Mouse (Mus musculus): Measurements from ENCODE around the gene Ccr7. TPM values are rescaled to one million over a fixed set of nuclear protein-coding genes. Genes with fewer than 3 reads are reported as not detected.

Ccr7 gene
- polyA plus RNA-seq, 1 experiment = 2.0 TPM

DNA sequence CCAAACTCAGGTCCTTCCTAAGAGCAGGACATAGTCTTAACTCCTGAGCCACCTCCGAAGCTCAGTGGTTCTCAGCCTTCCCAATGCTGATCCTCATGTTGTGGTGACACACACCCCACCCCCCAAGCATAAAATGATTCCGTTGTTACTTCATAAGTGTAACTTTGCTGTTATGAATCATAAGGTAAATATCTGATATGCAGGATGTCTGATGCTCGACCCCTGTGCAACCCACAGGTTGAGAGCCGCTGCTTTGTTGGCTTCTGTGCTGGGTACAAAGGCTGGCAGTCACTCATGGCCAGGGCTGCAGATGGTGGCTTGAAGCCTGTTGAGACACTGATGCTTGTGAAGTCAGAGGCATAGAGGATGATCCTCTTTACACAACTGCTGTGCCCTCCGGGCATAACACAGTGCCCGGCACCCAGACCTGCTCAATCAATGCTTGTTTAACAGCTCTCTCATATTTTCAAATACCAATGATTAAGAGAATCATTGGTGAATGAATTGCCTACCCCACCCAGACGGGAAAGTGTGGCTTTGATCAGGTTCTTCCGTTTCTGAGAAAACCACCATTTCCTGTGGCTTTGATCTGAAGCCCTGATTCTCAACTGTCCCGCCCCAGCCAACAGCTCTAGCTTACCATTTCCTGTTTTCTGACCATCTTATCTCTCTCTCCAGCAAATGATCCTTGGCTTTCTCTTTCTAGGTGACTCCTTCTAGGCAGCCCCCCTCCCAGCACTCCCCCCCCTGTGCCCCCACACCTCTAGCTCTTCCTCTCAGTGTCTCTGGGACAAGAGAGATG, 50.1 kb downstream of the Ccr7 start:
- Histone ChIP-seq H3K36me3 (ENCODE audit: control insufficient read depth, insufficient read depth, low read length) (no peaks in the 10 kb centered on the region), H3K4me1 (ENCODE audit: control insufficient read depth, insufficient read depth, low read length) (peaks cover under 1% of the 10 kb centered on the region; the same call in 1 of the 2 replicates), H3K27me3 (ENCODE audit: control insufficient read depth, insufficient read depth, low read length) (no peaks in the 10 kb centered on the region), H3K27ac (ENCODE audit: control insufficient read depth, insufficient read depth, low read depth, low read length) (no peak overlapping the region), H3K4me3 (ENCODE audit: control insufficient read depth, low read depth, low read length) (no peak overlapping the region)
- no peak for TF ChIP-seq POLR2A (IDR thresholded peaks at IDR 0.05; ENCODE audit: control insufficient read depth, low read depth, low read length)
- TF ChIP-seq CTCF (IDR thresholded peaks at IDR 0.05; ENCODE audit: control insufficient read depth, insufficient read depth, insufficient replicate concordance, low read depth, low read length) = no peak

DNA sequence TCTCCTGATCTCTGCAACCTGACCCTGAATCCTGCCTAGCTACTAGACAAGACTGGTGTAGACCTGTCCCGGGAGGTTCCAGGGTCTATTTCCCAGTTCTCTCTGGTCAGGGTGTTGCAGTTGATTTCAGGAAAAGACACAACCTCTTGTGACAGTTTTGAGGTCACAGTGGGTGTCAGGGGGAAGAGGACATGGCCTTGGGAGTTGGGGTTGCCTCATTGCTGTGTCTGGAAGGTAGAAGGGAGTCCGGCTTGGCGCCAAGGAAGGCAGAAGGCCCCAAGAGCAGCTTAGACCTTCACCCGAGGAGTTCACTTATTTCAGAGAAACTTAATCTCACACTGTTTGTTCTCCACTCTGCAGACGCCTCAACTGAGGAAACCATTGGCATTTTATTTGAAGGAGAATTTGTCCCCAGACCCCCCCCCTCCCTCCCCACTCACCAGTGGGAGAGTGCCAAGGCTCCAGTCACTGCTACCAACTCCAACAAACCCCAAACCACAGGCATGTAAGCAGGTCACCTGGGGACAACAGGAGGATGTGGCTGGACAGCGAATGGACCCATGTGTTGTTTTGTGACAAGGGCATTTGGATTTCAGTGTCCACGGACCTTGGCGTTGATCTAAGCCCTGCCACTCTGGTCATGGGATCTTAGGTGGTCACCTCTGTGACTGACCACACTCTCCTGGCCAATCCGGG, 52.2 kb downstream of the Ccr7 start:
- H3K27me3 ChIP-seq (ENCODE audit: control insufficient read depth, insufficient read depth, low read length) = no peaks in the 10 kb centered on the region
- H3K27ac ChIP-seq (ENCODE audit: control insufficient read depth, insufficient read depth, low read depth, low read length) = no peak overlapping the region
- no peak overlapping the region for H3K4me3 ChIP-seq (ENCODE audit: control insufficient read depth, low read depth, low read length)
- H3K4me1 ChIP-seq (ENCODE audit: control insufficient read depth, insufficient read depth, low read length) = no peaks in the 10 kb centered on the region
- no peaks in the 10 kb centered on the region for H3K36me3 ChIP-seq (ENCODE audit: control insufficient read depth, insufficient read depth, low read length)
- no peak for TF ChIP-seq POLR2A (IDR thresholded peaks at IDR 0.05; ENCODE audit: control insufficient read depth, low read depth, low read length)
- no peak for TF ChIP-seq CTCF (IDR thresholded peaks at IDR 0.05; ENCODE audit: control insufficient read depth, insufficient read depth, insufficient replicate concordance, low read depth, low read length)

DNA sequence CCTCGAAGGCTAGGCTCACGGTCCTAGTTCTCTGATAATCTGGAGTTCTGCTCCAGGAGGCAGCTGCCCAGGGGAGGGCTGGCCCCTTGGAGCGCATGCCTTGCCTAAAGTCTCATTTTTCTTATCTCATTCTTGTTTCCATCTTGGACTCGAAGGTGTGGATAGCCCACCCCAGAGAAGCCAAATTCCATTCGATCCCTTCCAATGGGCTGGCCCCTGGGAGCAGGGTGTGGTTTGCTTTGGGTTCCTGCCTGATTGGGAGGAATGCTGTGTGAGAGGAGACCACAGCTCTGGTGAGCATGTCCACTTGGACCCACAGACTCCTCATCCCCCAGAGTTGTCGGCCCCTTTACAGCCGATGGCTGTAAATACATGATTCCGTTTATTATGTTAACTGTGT, 53.2 kb downstream of the Ccr7 start:
- no peak overlapping the region for H3K4me3 ChIP-seq (ENCODE audit: control insufficient read depth, low read depth, low read length)
- H3K27me3 ChIP-seq (ENCODE audit: control insufficient read depth, insufficient read depth, low read length) = no peaks in the 10 kb centered on the region
- no peak for TF ChIP-seq CTCF (IDR thresholded peaks at IDR 0.05; ENCODE audit: control insufficient read depth, insufficient read depth, insufficient replicate concordance, low read depth, low read length)
- TF ChIP-seq POLR2A (IDR thresholded peaks at IDR 0.05; ENCODE audit: control insufficient read depth, low read depth, low read length) = no peak
- no peak overlapping the region for H3K27ac ChIP-seq (ENCODE audit: control insufficient read depth, insufficient read depth, low read depth, low read length)
- no peaks in the 10 kb centered on the region for H3K36me3 ChIP-seq (ENCODE audit: control insufficient read depth, insufficient read depth, low read length)
- H3K4me1 ChIP-seq (ENCODE audit: control insufficient read depth, insufficient read depth, low read length) = no peaks in the 10 kb centered on the region

DNA sequence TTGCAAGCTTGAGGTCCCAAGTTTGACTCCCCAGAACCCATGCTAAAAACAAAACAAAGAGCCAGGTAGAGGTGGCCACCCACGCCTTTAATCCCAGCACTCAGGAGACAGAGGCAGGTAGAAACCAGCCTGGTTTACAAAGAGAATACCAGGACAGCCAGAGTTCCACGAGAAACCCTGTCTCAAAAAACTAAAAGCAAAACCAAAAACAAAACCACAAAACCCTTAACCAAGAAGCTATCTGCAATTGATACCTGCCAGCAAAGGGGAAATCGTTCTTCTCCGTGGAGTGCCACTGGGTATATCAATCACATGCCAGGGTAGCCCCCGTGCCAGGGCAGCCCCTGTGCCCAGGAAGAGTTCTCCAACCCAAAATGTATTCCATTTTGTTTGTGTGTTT, 54.7 kb downstream of the Ccr7 start:
- H3K4me1 ChIP-seq (ENCODE audit: control insufficient read depth, insufficient read depth, low read length) = no peaks in the 10 kb centered on the region
- H3K27ac ChIP-seq (ENCODE audit: control insufficient read depth, insufficient read depth, low read depth, low read length) = no peak overlapping the region
- H3K36me3 ChIP-seq (ENCODE audit: control insufficient read depth, insufficient read depth, low read length) = no peaks in the 10 kb centered on the region
- H3K27me3 ChIP-seq (ENCODE audit: control insufficient read depth, insufficient read depth, low read length) = no peaks in the 10 kb centered on the region
- H3K4me3 ChIP-seq (ENCODE audit: control insufficient read depth, low read depth, low read length) = no peak overlapping the region
- no peak for TF ChIP-seq CTCF (IDR thresholded peaks at IDR 0.05; ENCODE audit: control insufficient read depth, insufficient read depth, insufficient replicate concordance, low read depth, low read length)
- no peak for TF ChIP-seq POLR2A (IDR thresholded peaks at IDR 0.05; ENCODE audit: control insufficient read depth, low read depth, low read length)

DNA sequence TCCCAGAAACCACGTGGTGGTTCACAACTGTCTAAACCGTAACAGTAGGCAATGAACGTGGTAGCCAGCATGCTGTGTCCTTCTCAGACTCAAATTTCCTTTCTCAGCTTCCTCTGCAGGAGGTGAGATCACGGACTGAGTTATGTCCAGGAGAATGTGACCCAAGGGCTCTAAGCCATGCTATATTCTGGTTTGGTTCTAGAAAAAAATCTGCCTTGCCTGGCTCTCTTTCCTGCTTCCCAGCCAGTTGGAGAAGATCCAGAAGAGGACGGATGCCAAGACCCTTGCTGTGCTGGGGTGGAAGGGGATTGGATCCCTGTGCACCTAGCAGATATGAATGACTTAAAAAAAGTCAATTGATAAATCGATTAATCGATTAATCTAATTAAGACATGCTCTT, 55.4 kb downstream of the Ccr7 start:
- no peaks in the 10 kb centered on the region for H3K4me1 ChIP-seq (ENCODE audit: control insufficient read depth, insufficient read depth, low read length)
- H3K27ac ChIP-seq (ENCODE audit: control insufficient read depth, insufficient read depth, low read depth, low read length) = no peak overlapping the region
- H3K36me3 ChIP-seq (ENCODE audit: control insufficient read depth, insufficient read depth, low read length) = no peaks in the 10 kb centered on the region
- H3K4me3 ChIP-seq (ENCODE audit: control insufficient read depth, low read depth, low read length) = no peak overlapping the region
- TF ChIP-seq POLR2A (IDR thresholded peaks at IDR 0.05; ENCODE audit: control insufficient read depth, low read depth, low read length) (no peak), CTCF (IDR thresholded peaks at IDR 0.05; ENCODE audit: control insufficient read depth, insufficient read depth, insufficient replicate concordance, low read depth, low read length) (no peak)
- H3K27me3 ChIP-seq (ENCODE audit: control insufficient read depth, insufficient read depth, low read length) = no peaks in the 10 kb centered on the region

DNA sequence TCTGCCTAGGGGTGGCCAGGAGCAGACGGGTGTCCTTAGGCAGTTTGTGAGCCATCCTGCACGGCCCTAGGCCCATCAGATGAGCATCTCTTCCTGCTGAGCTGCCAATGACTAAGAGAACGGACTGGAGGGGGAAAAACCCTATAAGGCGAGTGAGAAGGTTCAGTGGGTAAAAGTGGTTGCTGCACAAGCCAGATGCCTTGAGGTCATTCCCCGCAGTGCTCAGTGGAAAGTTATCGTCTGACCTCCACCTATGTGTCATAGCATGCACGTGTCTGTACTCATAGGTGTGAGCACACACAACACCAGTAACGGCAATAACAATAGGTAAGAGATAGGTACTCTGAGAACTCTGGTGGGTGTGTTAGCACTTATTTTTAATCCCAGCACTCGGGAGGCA, 56.0 kb downstream of the Ccr7 start:
- no peak for TF ChIP-seq POLR2A (IDR thresholded peaks at IDR 0.05; ENCODE audit: control insufficient read depth, low read depth, low read length)
- TF ChIP-seq CTCF (IDR thresholded peaks at IDR 0.05; ENCODE audit: control insufficient read depth, insufficient read depth, insufficient replicate concordance, low read depth, low read length) = no peak
- H3K36me3 ChIP-seq (ENCODE audit: control insufficient read depth, insufficient read depth, low read length) = no peaks in the 10 kb centered on the region
- no peak overlapping the region for H3K27ac ChIP-seq (ENCODE audit: control insufficient read depth, insufficient read depth, low read depth, low read length)
- H3K4me1 ChIP-seq (ENCODE audit: control insufficient read depth, insufficient read depth, low read length) = no peaks in the 10 kb centered on the region
- H3K27me3 ChIP-seq (ENCODE audit: control insufficient read depth, insufficient read depth, low read length) = no peaks in the 10 kb centered on the region
- H3K4me3 ChIP-seq (ENCODE audit: control insufficient read depth, low read depth, low read length) = no peak overlapping the region

DNA sequence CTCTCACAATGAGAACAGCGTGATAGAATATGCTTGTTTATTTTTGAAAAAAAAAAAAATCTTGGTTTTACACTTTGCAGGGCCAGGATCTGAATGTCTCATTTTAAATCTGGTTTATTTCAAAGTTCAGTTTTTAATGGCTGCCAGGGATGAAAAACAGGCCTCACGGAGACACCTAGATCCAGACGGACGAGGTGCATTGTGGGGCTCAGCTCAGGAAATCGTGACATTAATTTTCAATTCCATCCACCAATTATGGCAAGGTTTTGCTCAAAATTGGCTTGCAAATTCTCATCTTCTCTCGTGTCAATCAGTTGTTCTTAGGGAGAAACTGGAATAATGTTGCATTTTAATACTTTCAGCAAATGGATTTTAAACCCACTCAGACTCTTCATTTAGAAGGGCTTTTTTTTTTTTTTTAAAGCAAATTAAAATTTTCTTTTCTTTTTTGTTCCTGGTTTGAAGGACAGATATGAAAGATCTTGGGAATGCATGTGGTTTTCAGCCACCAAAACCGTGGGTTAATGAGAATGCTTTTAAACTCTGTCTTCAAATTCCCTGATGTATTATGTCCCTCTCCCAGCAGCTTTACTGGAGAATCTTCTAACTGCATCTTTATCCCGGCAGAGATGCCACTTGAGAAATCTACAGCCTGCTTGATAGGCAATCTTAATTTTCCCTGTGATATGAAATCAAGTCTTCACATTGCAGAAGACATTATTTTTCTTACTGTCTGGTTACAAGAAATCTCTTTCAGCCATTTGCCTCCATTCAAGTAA, 57.7 kb downstream of the Ccr7 start:
- Histone ChIP-seq H3K27me3 (ENCODE audit: control insufficient read depth, insufficient read depth, low read length) (no peaks in the 10 kb centered on the region), H3K27ac (ENCODE audit: control insufficient read depth, insufficient read depth, low read depth, low read length) (no peak overlapping the region), H3K36me3 (ENCODE audit: control insufficient read depth, insufficient read depth, low read length) (no peaks in the 10 kb centered on the region), H3K4me3 (ENCODE audit: control insufficient read depth, low read depth, low read length) (no peak overlapping the region), H3K4me1 (ENCODE audit: control insufficient read depth, insufficient read depth, low read length) (no peaks in the 10 kb centered on the region)
- TF ChIP-seq CTCF (IDR thresholded peaks at IDR 0.05; ENCODE audit: control insufficient read depth, insufficient read depth, insufficient replicate concordance, low read depth, low read length) (no peak), POLR2A (IDR thresholded peaks at IDR 0.05; ENCODE audit: control insufficient read depth, low read depth, low read length) (no peak)
